Mouse (Mus musculus): ENCODE results near the gene Ttyh1. TPM values are rescaled to one million over a fixed set of nuclear protein-coding genes. Genes with fewer than 3 reads are reported as not detected.

Ttyh1 gene
- total RNA-seq, 1 experiment from 2014 or later: 5.2 TPM

DNA sequence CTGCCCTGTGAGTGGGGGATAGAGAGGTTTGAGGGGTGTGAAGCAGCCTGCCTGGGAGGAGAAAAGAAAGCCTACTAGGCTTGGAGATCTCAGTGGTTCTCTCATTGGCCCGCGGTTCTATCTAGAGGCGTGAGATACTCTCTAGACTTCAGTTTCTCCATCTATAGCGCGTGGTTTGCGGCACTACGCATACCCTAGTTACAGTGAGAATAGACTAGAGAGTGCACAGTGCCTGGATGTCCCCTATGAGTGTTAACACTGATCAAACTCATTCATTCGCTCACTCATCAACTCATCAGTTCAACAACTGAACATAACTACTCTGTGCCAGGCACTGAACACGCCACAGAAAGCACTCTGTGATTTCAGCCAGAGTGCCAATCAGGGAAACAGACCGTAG, 3.6 kb downstream of the Ttyh1 start:
- no peak for DNase-seq

- DNase-seq: peak; percentile 77
Observed at GRCm38 (mm10) chr7:4123732-4124131, 4.5 kb downstream of the Ttyh1 start.

DNA sequence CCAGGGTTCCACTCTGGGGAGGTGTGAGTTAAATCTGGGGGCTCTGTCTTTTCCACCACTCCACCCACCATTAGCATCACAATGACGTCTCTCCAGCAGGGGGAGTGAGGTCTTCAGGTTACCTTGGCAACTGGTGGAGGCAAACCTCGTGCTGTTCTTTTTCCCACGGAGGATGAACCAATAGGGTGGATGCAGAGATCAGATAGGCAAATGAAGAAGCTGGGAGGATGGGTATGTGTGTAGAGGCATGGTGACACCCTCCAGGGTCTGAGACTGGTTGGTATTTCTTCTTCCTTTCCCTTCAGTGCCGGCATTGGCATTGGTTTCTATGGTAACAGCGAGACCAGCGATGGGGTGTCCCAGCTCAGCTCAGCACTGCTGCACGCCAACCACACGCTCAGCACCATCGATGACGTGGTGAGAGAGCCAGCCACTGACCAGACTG, 5.1 kb downstream of the Ttyh1 start:
- peak; percentile 51 for DNase-seq

DNA sequence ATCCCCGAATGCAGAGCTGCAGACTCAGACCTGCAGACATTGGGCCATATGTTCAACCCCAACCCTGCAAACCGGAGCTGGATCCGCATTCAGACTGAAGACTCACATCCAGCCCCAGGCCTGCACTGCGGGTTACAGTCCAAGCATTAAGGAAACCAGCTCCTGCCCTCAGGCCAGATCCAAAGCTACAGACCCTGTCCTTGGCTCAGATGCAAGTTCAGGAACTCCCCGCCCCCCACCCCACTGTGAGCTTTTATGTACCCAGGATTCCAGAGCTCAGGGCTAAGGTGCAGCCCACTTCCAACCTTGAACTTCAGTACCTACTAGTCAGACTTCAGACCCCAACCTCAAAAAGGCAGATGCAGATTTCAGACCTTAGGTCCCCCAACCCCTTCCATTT, 5.6 kb downstream of the Ttyh1 start:
- DNase-seq: no peak

- no peak for DNase-seq
Observed at GRCm38 (mm10) chr7:4125306-4125705, 6.1 kb downstream of the Ttyh1 start.

DNA sequence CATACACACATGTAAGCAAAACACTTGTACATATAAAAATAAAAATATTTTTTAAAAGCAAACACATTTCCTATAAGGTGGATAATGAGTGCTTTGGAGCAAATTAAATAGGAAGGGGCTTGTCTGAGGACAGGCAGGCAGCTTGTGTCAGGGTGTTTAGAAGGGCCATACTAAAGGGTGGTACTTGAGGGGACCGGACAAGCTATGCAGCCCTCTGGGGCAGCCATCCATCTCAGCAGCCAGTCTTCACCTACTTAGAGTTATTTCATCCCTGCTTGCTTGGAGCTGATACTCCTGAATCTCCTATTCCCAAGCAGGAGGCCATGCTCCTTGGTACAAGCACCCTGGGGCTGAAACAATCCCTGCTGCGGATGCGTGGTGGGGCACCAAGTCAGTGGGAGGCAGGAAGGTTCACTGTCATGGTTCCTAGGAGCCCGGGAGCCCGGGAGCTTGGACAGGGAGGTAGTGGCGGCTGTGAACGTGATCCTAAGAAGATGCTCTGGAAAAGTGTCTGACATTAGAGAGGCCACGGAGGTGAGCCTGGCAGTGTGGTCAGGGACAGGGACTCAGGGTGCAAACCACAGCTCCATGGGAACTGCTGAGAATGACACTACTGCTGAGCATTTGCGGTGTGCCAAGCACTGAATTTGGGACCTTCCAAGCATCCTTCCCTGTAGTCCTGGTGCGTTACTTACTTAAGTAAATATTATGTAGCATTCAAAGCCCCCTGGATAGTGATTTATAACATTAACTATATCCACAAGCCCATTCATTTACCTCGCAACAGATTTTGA, 8.0 kb downstream of the Ttyh1 start:
- DNase-seq: no peak

DNA sequence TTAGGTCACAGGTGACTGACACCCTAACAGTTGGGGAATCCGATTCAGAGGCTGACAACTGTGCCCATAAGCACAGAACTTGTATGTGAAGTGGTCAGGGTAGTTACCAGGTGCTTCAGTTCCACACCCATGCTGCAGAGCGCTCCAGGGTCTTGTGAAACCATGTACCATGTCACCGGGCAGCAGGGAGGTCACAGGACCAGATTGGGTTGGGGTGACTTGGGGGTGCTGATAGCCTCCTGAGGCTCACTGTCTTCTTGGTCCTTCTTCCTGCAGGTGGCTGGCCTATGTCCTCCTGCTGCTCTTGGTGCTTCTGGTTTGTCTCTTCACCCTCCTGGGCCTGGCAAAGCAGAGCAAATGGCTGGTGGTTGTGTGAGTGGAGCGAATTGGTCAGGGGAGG, 8.7 kb downstream of the Ttyh1 start:
- DNase-seq: no peak

DNA sequence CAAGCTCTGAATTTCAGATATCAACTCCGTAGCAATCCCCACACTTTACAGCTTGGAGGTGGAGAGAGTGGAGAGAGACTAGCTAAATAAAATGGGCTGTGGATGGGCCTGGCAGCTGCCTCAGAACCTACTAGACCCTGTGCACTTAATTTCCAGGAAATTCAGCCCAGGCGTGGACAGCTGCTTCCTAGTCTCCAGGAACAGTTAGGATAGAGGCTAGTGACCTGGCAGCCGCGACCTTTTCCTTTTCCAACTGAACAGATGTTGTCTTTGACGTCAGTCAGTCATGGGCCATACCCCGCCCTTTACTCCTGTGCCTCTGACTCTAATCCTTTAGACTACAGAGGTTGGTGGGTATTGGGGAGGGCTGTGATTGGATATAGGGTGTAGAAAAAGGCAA, 9.7 kb downstream of the Ttyh1 start:
- no peak for DNase-seq

GRCm38 (mm10) chr7:4130686-4131452, 11.7 kb downstream of the Ttyh1 start:
- DNase-seq: peak; percentile 86

- no peak for DNase-seq
Observed at GRCm38 (mm10) chr7:4131964-4132363, 12.8 kb downstream of the Ttyh1 start.

DNA sequence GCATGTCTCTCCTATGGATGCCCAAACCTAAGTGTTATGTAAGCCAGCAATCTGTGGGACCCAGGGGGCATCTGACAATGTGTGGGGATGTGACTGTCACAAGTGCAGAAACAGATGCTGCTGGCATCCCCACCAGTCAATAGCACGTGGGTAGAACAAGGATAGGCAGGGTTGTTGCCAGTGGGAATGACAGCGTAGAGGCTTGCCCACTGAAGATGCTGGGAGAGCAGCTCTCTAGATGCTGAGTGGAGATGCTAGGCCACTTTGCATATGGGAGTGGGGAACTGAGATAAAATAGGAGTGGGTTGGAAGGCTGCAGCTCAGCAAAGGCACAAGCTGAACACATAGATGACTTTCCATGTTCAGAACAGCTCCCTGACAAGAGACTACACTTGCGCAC, 13.4 kb downstream of the Ttyh1 start:
- DNase-seq: no peak

GRCm38 (mm10) chr7:4132998-4133397, 13.8 kb downstream of the Ttyh1 start:
- no peak for DNase-seq

DNA sequence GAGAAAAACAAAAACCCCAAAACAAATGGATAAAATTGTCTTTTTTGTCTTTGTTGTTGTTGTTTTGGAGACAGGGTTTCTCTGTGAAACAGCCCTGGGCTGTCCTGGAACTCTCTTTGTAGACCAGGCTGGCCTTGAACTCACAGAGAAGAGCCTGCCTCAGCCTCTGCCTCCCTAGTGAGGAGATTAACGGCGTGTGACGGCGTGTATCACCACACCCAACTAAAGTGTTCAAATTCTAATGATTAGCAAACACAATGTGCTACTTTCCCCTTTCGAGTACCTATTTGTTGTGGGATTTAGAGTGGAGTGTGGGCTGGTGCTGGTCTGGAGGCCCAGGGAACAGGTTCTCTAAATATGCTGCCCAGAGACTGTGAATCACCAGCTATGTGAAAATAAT, 15.7 kb downstream of the Ttyh1 start:
- no peak for DNase-seq

DNA sequence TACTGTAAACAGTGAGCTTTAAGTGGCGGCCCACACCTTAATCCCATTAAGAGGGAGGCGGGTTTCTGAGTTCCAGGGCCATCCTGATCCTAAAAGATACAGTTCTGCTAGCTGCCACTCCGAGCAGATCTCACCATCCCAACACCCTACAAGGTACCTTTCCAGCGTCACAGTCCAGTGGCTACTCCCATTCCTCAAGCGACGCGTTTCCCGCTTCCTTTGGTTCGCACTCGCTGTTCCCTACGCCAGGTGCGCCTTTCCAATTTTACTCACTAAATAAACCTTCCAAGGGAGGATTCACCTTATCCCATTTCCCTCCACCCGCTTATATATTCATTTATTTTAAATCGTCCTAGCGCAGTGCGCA, 17.2 kb downstream of the Ttyh1 start:
- DNase-seq: peak; percentile 26

- DNase-seq: peak; percentile 99
Observed at GRCm38 (mm10) chr7:4136771-4137531, 17.7 kb downstream of the Ttyh1 start, which contains the start of gene Leng8. TSS of gene Leng8 (plus strand) at chr7:4137039.

- DNase-seq: no peak
Observed at GRCm38 (mm10) chr7:4137746-4138145, 18.5 kb downstream of the Ttyh1 start.

DNA sequence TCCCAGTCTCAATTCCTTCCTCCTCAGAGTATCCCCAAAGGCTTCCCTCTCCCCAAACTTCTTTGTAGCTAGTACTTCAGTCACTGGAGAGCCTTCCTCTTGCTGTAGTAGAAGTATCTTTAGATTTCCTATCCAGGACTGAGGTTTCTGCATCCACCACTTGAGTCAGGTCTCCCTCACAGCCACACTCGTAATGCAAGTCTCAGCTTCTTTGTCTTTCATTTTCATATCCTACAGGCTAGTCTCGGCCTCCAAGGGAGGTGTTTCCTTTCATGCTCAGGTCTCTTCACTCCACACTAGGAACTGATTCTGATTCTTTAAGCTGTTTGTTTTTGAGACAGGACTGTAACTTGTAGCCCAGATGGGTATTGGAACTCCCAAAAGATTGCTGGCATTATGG, 19.0 kb downstream of the Ttyh1 start:
- no peak for DNase-seq

DNA sequence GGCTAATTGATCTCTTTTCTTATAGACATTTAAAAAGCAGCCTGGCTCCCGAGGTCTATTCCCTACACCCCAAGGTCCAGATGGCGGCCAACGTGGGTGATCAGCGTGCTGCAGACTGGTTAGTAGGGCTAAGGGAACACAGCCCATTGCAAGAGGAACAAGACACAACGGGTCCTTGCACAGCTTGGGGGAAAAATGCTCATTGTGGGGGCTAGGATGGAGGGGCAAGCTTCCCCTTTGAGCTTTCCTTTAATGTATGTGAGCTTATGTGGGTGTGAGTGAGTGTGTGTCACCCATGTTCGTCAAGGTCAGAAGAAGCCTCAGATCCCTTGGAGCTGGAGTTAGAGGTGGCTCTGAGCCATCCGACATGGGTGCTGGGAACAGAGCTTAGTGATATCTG, 19.5 kb downstream of the Ttyh1 start:
- no peak for DNase-seq

DNA sequence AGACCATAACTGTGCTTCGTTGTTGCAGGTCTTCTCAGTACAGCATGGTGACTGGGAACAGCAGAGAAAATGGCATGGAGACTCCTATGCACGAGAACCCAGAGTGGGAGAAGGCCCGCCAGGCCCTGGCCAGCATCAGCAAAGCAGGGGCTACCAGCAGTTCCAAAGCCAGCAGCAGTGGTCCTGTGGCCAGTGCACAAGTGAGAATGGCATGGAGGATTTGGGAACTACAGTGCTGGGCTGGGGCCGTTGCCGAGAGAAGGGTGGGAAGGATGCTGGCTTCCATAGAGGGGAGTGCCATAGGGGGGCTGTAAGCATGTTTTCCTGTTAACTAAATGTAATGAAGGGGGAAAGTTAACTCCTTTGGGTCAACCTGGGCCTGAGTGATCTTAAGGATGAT, 20.2 kb downstream of the Ttyh1 start:
- DNase-seq: no peak

GRCm38 (mm10) chr7:4141648-4142325, 22.6 kb downstream of the Ttyh1 start:
- DNase-seq: no peak

DNA sequence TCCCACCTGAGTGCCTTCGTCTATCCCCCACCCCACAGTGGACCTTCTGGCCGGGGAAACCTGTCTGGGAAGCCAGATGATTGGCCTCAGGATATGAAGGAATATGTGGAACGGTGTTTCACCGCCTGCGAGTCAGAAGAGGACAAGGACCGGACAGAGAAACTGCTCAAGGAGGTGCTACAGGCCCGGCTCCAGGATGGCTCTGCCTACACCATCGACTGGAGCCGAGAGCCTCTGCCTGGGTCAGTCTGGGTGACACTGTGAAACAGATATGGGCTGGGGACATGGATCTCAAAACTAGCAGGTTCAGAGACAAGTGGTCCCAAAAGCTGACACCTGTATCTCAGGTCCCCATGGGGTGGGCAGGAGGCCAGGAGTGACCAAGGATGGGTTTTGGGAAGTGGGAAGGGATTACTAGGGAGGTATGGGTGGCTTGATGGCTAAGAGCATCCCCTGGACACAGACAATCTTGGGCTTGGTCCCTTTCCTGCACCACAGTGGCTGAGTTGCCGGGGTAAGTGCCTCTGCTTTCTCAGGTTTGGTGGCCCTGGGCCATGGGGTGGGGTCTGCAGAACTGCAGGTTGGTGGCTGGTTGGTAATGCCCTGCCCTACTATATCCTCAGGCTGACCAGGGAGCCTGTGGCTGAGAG, 23.7 kb downstream of the Ttyh1 start:
- no peak for DNase-seq

- DNase-seq: no peak
Observed at GRCm38 (mm10) chr7:4143506-4143905, 24.3 kb downstream of the Ttyh1 start.

Data from adrenal gland, postnatal 14 days (tissue).